In genomic region chr10:84838850-84839473, GRCm38 (mm10) we compare ENCODE assay signal across 27 mouse cellular contexts.
"Had no signal": no experiment of that assay in that cellular context is flagged by ENCODE, and none has a peak within 500 bp of the region (broad histone marks: within the 10 kb centered on the region; RNA-seq: fewer than 3 reads in every experiment).

No protein-coding gene starts in this region.

- DNase-seq: gastrocnemius, adult 2 months; gastrocnemius, postnatal 10 days; gastrocnemius, postnatal 25 days; heart, adult 18-20 months; heart, postnatal 10 days; heart, postnatal 4 days; kidney, adult 11 months; kidney, adult 2 months; kidney, adult 9 months; kidney, postnatal 14 days; kidney, postnatal 36 days; layer of hippocampus, adult 9-11 months; layer of hippocampus, postnatal 36 days; liver; liver, embryonic 13.5 days had no signal

- H3K27ac ChIP-seq: gastrocnemius, adult 2 months; heart, embryonic 10.5 days; hindbrain, embryonic 10.5 days; hindbrain, embryonic 12.5 days; hindbrain, embryonic 14.5 days; hindbrain, postnatal 0 days; kidney, embryonic 15.5 days; kidney, postnatal 0 days; limb, embryonic 10.5 days; limb, embryonic 12.5 days; liver, embryonic 13.5 days had no signal

- H3K9me3 ChIP-seq: heart, embryonic 10.5 days; heart, embryonic 12.5 days; hindbrain, embryonic 10.5 days; hindbrain, embryonic 12.5 days; kidney, embryonic 15.5 days; limb, embryonic 10.5 days; limb, embryonic 12.5 days; liver, embryonic 13.5 days had no signal

- ATAC-seq: hindbrain, postnatal 0 days; intestine, embryonic 16.5 days had no signal

- H3K4me2 ChIP-seq: heart, embryonic 12.5 days; hindbrain, embryonic 12.5 days; hindbrain, embryonic 14.5 days; kidney, embryonic 15.5 days; limb, embryonic 12.5 days; liver, embryonic 11.5 days; liver, embryonic 13.5 days had no signal

- H3K9ac ChIP-seq: heart, embryonic 12.5 days; hindbrain, embryonic 12.5 days; hindbrain, embryonic 14.5 days; kidney, embryonic 15.5 days; limb, embryonic 12.5 days; liver, embryonic 13.5 days had no signal

- H3K4me1 ChIP-seq: liver, embryonic 13.5 days had no signal

- H3K4me3 ChIP-seq: gastrocnemius, adult 2 months; heart, embryonic 10.5 days; heart, embryonic 12.5 days; hindbrain, embryonic 10.5 days; hindbrain, embryonic 12.5 days; kidney, embryonic 15.5 days; limb, embryonic 10.5 days; limb, embryonic 12.5 days; liver, embryonic 13.5 days had no signal

- H3K36me3 ChIP-seq: heart, embryonic 10.5 days; heart, embryonic 12.5 days; kidney, embryonic 15.5 days; limb, embryonic 10.5 days; limb, embryonic 12.5 days; liver, embryonic 13.5 days had no signal

- H3K27me3 ChIP-seq: hindbrain, embryonic 12.5 days; kidney, embryonic 15.5 days; liver, embryonic 13.5 days had no signal
